Mouse (Mus musculus) hindbrain, embryonic 12.5 days (tissue): ENCODE data around the gene Ctdsp2. TPM values are rescaled to one million over a fixed set of nuclear protein-coding genes. Genes with fewer than 3 reads are reported as not detected.

ENCODE experiments used
- ATAC-seq: fragments of 200-750 bp; cut with Nextera tagmentation; 2 replicates; pipeline ENCODE4 v1.8.0; 2017; ENCODE audit warnings: moderate TSS enrichment; ENCODE audit not compliant: low FRiP score
- H3K27ac ChIP-seq: fragments of 300-500 bp; sonication (generic); 2 replicates; pipeline ENCODE4 v1.5.1; 2016; ENCODE audit warnings: mild to moderate bottlenecking
- H3K27me3 ChIP-seq: fragments of 300-500 bp; sonication (generic); 2 replicates; pipeline ENCODE4 v1.6.1; 2016; ENCODE audit warnings: mild to moderate bottlenecking
- H3K36me3 ChIP-seq: fragments of 300-500 bp; sonication (generic); 2 replicates; pipeline ENCODE4 v1.6.1; 2016; ENCODE audit warnings: mild to moderate bottlenecking
- H3K4me1 ChIP-seq: fragments of 300-500 bp; sonication (generic); 2 replicates; pipeline ENCODE4 v1.6.1; 2016
- H3K4me2 ChIP-seq: fragments of 300-500 bp; sonication (generic); replicated peaks from 2 replicates; pipeline ENCODE4 v1.6.1; 2016; ENCODE audit warnings: mild to moderate bottlenecking
- H3K4me3 ChIP-seq: fragments of 300-500 bp; sonication (generic); 2 replicates; pipeline ENCODE4 v1.5.1; 2016; ENCODE audit warnings: mild to moderate bottlenecking
- H3K9ac ChIP-seq: fragments of 300-500 bp; sonication (generic); 2 replicates; pipeline ENCODE4 v1.6.1; 2016; ENCODE audit warnings: mild to moderate bottlenecking, moderate library complexity
- H3K9me3 ChIP-seq: fragments of 300-500 bp; sonication (generic); replicated peaks from 2 replicates; pipeline ENCODE4 v1.6.1; 2016; ENCODE audit warnings: mild to moderate bottlenecking
- WGBS: fragments of 180-500 bp; shearing (Covaris S2); methylation state at CpG from one replicate; pipeline ENCODE4 v1.1.7; 2016; 5-methylcytosine and 5-hydroxymethylcytosine counted together
- polyA plus RNA-seq: library from polyadenylated mRNA; unstranded; fragments of >200 nt; fragmentation: Nextera tagmentation; extraction: Ambion mirVana; gene quantifications from 2 replicates; pipeline ENCODE4 v1.2.1, GENCODE M21; 2016

Gene Ctdsp2
- polyA plus RNA-seq, 1 experiment from 2014 or later: 50.5 TPM

DNA sequence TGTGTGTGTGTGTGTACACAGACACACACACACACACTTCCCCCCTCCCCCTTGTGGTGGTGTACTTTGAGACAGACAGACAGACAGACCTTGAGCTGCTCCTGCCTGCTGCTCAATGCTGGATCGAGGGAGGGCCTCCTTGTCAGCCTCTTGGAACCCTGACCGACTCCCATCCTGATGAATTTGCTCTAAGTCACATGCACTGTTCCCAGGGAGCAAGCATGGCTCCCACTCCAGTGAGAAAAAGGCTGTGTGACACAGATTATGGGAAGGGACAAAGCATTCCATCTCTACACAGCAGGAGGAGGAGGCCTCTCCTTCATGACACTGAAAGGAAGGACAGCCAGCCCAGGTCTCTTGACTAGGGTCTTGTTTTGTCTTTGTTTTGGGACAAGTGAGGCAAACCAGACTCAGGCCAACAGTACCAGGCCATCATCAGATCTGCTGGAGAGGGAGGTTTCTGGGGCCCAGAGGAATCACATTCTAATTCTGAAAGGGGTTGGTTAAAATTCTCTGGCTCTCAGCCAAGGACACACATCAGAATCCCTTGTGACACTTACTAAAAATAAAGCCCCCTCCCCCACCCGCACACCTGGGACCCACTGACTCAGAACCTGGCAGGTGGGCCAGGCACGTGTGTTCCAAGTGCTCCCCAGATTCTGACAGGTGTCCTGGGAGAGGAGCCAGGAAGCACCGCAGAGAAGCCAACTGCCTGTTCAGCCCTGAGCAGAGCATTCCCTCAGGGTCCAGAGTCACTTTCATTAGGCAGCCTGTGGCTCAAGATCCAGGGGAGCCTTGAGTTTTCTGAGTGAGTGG is 5.9 kb downstream of the Ctdsp2 start:
- H3K4me1 ChIP-seq: peaks cover 86% of the 10 kb centered on the region
- no peak for ATAC-seq
- H3K9ac ChIP-seq: 0 out of 2 replicates have a peak overlapping the region, but pooled peaks have one; percentile 15
- H3K9me3 ChIP-seq: no peaks in the 10 kb centered on the region
- peak overlapping the region; percentile 64; the same call in 1 of the 2 replicates for H3K4me2 ChIP-seq
- H3K4me3 ChIP-seq: no peak overlapping the region
- peak overlapping the region; percentile 52 for H3K27ac ChIP-seq
- H3K27me3 ChIP-seq: no peaks in the 10 kb centered on the region
- 49% methylated on average over 5 of the region's 5 CpGs for WGBS
- peaks cover 4% of the 10 kb centered on the region; the same call in 1 of the 2 replicates for H3K36me3 ChIP-seq

DNA sequence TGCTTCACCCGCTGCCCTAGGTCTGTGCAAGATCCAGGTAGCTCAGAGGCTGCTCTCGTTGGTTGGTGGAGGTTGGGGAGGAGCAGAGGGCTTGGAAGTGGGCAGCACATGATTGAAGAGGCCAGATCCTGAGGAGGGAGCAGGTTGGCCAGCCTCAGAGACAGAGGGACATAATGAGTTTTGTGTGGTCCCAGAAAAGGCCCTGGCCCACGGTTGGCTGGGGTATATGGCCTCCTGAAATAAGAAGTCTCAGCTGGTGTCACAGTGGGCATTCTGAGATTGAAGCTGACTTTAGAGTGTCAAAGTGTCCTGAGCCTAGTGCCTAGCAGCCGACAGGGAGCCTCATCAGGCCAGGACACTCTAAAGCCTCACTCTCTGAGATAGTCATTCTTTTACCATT is 6.6 kb downstream of the Ctdsp2 start:
- H3K27ac ChIP-seq: no peak overlapping the region
- H3K27me3 ChIP-seq: no peaks in the 10 kb centered on the region
- H3K9ac ChIP-seq: no peak overlapping the region
- ATAC-seq: no peak
- 83% methylated on average over 4 of the region's 4 CpGs for WGBS
- peaks cover 4% of the 10 kb centered on the region; the same call in 1 of the 2 replicates for H3K36me3 ChIP-seq
- H3K9me3 ChIP-seq: no peaks in the 10 kb centered on the region
- no peak overlapping the region for H3K4me3 ChIP-seq
- no peak overlapping the region for H3K4me2 ChIP-seq
- peaks cover 86% of the 10 kb centered on the region for H3K4me1 ChIP-seq

DNA sequence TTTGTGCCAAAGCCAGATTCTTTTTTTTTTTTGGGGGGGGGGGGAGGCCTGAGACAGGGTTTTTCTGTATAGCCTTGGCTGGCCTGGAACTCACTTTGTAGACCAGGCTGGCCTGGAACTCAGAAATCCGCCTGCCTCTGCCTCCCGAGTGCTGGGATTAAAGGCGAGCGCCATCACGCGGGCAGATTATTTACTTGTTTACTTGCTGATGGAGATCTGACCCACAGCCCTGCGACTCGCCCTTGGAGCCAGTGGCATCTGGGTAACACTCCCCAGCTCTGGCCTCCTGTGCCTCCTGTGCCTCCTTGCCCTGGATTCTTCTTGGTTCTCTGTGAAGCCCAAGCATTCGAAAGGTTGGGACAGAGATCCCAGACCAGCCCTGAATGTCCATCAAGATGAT is 7.1 kb downstream of the Ctdsp2 start:
- peaks cover 81% of the 10 kb centered on the region for H3K4me1 ChIP-seq
- no peak for ATAC-seq

DNA sequence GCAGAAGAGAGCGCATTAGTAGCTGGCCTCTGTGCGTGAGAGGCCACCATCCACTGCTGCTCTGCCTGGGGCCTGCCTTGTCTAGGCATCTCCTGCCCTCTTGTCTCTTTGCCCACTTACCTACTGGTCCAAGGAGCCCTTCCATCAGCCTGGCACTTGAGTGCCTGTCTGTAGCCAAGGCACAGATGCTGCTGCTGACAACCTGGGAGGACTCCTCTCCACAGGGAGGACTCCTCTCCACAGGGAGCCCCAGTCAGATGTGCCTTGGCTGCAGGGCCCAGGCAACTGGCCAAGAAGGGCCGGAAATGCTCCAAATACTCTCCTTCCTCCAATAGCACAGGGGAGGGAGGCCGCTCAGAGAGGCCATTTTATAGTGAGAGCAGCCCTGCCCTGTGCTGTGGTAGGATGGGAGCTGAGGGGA is 8.0 kb downstream of the Ctdsp2 start:
- Histone ChIP-seq H3K36me3 (peaks cover 4% of the 10 kb centered on the region; the same call in 1 of the 2 replicates), H3K4me1 (peaks cover 72% of the 10 kb centered on the region), H3K9me3 (no peaks in the 10 kb centered on the region), H3K27me3 (no peaks in the 10 kb centered on the region), H3K4me2 (peak overlapping the region; percentile 9; the same call in 1 of the 2 replicates), H3K27ac (peak overlapping the region; percentile 64), H3K9ac (no peak overlapping the region; the same call in 1 of the 2 replicates), H3K4me3 (no peak overlapping the region; the same call in 1 of the 2 replicates)
- no peak for ATAC-seq
- WGBS: 60% methylated on average over 4 of the region's 4 CpGs

More for the DNA sequence above, 7.1 kb downstream of the Ctdsp2 start:
- peaks cover 4% of the 10 kb centered on the region; the same call in 1 of the 2 replicates for H3K36me3 ChIP-seq
- no peak overlapping the region for H3K4me3 ChIP-seq
- H3K4me2 ChIP-seq: no peak overlapping the region
- no peak overlapping the region for H3K9ac ChIP-seq
- no peaks in the 10 kb centered on the region for H3K9me3 ChIP-seq
- H3K27ac ChIP-seq: no peak overlapping the region
- no peaks in the 10 kb centered on the region for H3K27me3 ChIP-seq
- WGBS: 95% methylated on average over 9 of the region's 9 CpGs

DNA sequence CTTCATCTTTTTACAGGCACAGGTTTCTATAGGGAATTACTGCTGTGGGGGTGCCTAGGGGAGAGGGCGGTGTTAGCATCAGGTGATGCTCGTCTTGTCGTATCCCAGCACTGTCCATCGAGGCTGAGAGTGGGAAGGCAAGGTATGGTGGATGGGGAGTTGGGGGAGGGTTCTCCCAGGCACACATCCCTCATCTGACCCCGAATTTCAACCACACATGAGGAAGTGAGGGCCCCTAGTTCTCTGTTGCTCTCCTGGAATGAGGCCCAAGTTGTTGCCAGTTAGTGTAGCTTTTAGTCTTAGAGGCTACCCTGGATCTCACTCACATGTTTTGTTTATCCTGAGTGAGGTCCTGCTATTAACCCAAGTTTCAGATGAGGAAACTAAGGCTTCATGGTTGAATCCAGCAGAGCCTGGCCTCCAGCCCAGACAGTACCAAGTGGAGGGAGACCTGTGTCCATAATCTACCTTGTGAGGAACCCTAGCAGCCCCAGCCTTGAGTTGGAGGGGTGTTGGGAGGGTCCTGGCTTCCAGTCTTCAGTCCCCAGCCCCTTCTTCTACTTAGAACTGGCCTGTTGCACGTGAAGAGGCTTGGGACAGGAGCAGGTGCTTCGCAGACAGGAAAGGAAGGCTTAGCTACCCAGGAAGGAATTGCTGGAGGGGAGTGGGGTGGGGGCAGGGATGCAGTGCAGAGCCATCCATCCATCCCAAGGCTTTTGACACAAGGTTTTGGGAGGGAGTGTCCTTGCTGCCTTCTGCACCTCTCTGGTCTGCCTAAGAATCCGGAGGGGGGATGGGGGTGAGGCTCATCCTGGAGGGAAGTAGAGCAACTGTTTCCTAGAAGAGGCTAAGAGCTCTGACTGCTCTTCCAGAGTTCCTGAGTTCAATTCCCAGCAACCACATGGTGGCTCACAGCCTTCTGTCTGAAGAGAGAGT is 8.9 kb downstream of the Ctdsp2 start:
- H3K4me2 ChIP-seq: peak overlapping the region; percentile 9; the same call in 1 of the 2 replicates
- no peak overlapping the region for H3K4me3 ChIP-seq
- H3K27ac ChIP-seq: peak overlapping the region; percentile 64; the same call in 1 of the 2 replicates

DNA sequence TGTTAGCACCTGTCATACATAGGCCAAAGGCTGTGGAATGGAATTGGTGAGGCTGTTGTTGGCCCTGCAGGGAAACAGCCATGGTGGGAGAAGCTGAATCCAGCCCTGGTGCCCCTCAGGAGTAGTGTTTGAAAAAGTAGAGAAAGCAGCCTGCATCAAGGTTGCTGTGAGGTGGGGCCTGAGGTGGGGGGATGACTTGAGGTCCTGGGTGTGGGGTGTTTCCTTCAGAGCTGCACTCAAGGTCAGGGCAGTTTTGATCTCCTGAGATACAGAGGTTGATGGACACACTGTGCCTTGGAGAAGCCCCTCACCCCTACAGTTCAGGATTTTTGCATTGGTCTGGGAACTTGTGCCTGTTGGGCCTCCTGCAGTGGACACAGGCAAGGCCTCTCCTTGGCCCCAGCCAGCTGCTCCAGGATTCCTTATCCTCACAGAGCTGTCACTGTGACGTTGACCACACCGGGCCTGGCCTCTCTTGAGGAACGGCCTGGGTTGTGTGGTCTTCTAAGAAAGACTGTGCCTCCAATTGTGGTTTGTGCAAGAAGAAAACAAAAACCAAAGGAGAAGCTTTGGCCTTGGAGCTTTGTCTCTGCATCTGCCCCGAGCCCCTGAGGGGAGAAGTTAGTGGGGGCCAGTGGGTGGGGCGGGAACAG is 10.1 kb downstream of the Ctdsp2 start:
- Histone ChIP-seq H3K36me3 (peaks cover 19% of the 10 kb centered on the region), H3K27ac (no peak overlapping the region), H3K27me3 (no peaks in the 10 kb centered on the region), H3K9me3 (no peaks in the 10 kb centered on the region), H3K9ac (no peak overlapping the region), H3K4me2 (no peak overlapping the region), H3K4me1 (peaks cover 51% of the 10 kb centered on the region), H3K4me3 (no peak overlapping the region)
- no peak for ATAC-seq
- 65% methylated on average over 5 of the region's 5 CpGs for WGBS

More for the DNA sequence above, 8.9 kb downstream of the Ctdsp2 start:
- Histone ChIP-seq H3K36me3 (peaks cover 7% of the 10 kb centered on the region), H3K9ac (no peak overlapping the region), H3K27me3 (no peaks in the 10 kb centered on the region), H3K9me3 (no peaks in the 10 kb centered on the region), H3K4me1 (peaks cover 63% of the 10 kb centered on the region)
- WGBS: 56% methylated on average over 8 of the region's 8 CpGs
- ATAC-seq: no peak

DNA sequence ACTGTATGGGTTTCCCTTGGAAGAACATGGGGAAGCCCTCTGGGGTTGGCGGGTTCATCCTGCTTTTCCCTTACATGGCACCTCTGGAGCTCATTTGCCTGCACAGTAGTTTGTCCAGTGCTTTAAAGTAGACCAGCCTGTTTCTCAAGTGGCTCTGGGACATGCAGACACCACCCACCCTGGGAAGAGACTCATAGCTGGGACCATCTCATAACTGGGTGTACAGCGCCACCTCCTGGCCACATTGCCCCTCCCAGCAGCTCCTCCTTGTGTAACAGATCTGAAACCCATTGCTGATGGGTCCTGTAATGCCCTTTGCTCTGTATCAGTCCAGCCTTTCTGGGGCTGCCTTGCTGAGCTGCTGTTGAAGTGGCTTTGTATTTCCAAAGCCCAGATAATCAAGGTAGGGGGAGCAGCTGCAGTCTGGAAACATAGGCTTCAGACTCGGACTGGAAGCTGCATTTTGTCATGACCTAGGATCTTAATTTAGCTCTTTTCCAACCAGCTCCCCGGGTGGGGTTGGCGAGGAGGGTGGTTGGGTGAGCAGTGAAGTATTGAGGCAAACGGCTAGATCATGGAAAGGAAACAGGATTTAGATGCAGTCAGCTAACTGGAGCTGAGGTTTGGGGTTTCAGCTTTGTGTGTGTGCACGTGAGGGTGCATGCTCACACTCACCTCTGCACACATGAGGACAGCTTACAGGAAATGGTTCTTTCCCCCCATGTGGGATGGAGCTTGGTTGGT is 12.0 kb downstream of the Ctdsp2 start:
- H3K27me3 ChIP-seq: no peaks in the 10 kb centered on the region
- no peak overlapping the region for H3K4me3 ChIP-seq
- H3K4me2 ChIP-seq: no peak overlapping the region
- no peak overlapping the region for H3K27ac ChIP-seq
- peaks cover 34% of the 10 kb centered on the region for H3K4me1 ChIP-seq
- no peak overlapping the region for H3K9ac ChIP-seq
- H3K36me3 ChIP-seq: peaks cover 37% of the 10 kb centered on the region
- 64% methylated on average over 7 of the region's 7 CpGs for WGBS
- peak; percentile 66 for ATAC-seq
- no peaks in the 10 kb centered on the region for H3K9me3 ChIP-seq

DNA sequence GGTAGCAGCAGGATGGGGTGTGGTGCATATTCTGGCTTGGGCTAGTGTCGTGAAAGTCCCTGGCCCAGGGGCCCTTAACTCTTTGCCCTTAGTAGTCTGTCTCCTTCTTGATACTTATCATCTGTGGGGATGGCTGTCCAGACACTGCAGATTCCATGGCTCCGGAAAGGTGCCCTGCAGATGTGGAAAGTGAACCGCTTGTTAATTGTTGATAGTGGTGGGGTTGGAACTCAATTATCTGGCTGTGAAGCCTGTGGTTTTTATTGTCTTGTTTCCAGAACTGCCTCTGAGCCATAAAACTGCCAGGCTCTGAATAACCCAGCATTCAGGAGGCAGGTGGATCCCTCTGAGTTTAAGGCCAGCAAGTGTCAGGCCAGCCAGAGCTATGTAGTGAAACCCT is 13.2 kb downstream of the Ctdsp2 start:
- Histone ChIP-seq H3K36me3 (peaks cover 45% of the 10 kb centered on the region), H3K4me3 (no peak overlapping the region), H3K27me3 (no peaks in the 10 kb centered on the region), H3K4me2 (no peak overlapping the region), H3K27ac (no peak overlapping the region), H3K4me1 (peaks cover 23% of the 10 kb centered on the region), H3K9ac (no peak overlapping the region), H3K9me3 (no peaks in the 10 kb centered on the region)
- WGBS: 71% methylated on average over 3 of the region's 3 CpGs
- no peak for ATAC-seq

DNA sequence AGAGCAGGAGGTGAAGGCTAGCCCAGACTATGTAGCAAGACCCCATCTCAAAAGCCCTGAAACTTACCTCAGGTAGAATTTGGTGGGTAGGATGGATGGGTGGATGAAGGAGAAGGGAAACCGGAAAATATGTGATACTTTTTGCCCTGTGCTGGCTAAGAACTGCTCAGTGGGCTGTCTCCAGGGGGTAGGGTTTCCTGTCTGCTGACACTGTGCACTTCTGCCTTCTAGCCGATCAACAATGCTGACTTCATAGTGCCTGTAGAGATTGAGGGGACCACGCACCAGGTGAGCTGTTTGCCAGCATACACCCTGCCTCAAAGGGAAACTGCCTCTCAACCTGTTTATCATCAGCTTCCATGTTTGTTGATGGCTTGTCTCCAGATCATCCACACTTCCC is 15.1 kb downstream of the Ctdsp2 start:
- ATAC-seq: no peak
- 84% methylated on average over 3 of the region's 3 CpGs for WGBS
- peaks cover 57% of the 10 kb centered on the region for H3K36me3 ChIP-seq

DNA sequence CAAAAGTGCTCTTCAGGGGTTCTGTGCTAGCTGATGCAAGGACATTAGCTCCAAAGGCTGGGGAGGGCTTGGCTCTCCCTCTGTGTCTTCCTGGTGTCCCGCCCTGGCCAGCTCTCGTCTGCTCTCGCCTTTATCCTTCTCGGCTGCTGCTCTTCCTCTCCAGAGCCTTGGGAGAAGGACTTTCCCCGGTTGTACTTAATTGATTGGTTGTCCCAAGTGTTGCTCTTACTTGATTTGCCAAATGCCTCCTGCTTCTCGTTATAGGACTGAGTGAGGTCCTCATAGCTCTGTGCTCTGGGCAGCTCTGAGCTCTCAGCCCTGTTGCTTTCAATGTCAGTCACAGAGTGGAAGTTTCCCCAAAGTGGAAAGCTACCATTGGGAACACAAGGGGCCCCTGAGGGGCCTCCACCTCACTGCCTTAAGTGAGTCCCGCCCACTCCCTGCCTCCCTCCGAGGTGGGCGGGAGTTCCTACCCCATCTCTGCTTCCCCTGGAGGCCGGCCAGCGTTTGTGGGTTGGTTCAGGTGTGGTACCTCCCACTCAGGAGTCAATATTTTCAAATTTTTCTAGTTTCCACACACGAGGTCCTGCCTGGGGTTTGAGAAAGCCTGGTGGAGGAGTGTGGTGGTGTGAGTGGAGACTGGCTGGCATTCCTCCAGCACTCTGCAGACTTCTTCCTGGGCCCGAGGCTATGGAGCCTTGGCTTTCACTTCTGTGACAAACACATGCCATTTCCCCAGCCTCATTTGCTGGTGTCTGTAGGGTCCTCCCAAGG is 19.0 kb downstream of the Ctdsp2 start:
- Histone ChIP-seq H3K27me3 (no peaks in the 10 kb centered on the region), H3K9ac (no peak overlapping the region), H3K36me3 (peaks cover 68% of the 10 kb centered on the region), H3K4me3 (no peak overlapping the region), H3K9me3 (no peaks in the 10 kb centered on the region), H3K27ac (no peak overlapping the region), H3K4me2 (no peak overlapping the region), H3K4me1 (no peaks in the 10 kb centered on the region)
- 84% methylated on average over 13 of the region's 13 CpGs for WGBS
- ATAC-seq: no peak

More for the DNA sequence above, 15.1 kb downstream of the Ctdsp2 start:
- H3K4me3 ChIP-seq: no peak overlapping the region
- H3K27me3 ChIP-seq: no peaks in the 10 kb centered on the region
- no peak overlapping the region for H3K27ac ChIP-seq
- no peak overlapping the region for H3K4me2 ChIP-seq
- peaks cover 3% of the 10 kb centered on the region for H3K4me1 ChIP-seq
- H3K9ac ChIP-seq: no peak overlapping the region
- H3K9me3 ChIP-seq: no peaks in the 10 kb centered on the region

DNA sequence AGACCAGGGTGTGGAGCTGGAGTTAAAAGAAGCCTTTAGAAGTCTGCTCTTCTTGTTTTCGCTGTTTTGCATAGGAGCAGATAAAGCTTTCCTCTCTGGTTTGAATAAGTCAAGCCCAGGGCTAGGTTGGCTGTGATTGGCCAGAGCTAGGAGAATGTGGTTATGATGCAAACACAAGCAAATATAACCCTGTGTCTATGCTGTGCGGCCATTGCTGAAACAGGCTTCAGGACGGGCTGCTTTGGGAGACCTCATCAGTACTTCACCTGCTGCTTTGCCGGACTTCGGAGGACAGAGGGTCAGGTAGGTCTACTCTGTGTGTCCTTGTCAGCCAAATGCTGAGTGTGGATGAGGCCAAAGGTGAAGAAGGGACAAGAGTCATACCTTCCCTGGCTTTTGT is 22.0 kb downstream of the Ctdsp2 start, which contains the start of gene Avil:
TSS of gene Avil (plus strand) at position 181 of the 400 bp plus-strand sequence.
- Histone ChIP-seq H3K27ac (no peak within 1 kb of the TSS), H3K9me3 (no peaks in the 10 kb centered on the region), H3K27me3 (0 out of 2 replicates have a peak, but pooled peaks cover 3% of the 10 kb centered on the region), H3K9ac (no peak within 1 kb of the TSS), H3K36me3 (peaks cover 38% of the 10 kb centered on the region), H3K4me1 (no peaks in the 10 kb centered on the region), H3K4me3 (no peak within 1 kb of the TSS), H3K4me2 (no peak within 1 kb of the TSS)
- no peak for ATAC-seq
- WGBS: 91% methylated on average over 5 of the region's 5 CpGs
